Mouse (Mus musculus): ENCODE measurements around the gene Crebbp. TPM values are rescaled to one million over a fixed set of nuclear protein-coding genes. Genes with fewer than 3 reads are reported as not detected.
"Not testable (repeated sequence)": the region's sequence is repeated elsewhere in the genome, so short reads cannot be mapped to it uniquely, and the experiment has no call there.

Gene Crebbp
- 56.9 and 76.8 TPM in 2 replicates for polyA plus RNA-seq (2012; rRNA removed)

GRCm38 (mm10) chr16:4213799-4214551 is at the start of gene Crebbp:
Gene Crebbp, minus strand, starts transcription at chr16:4213997.
- peaks cover 5% of the 10 kb centered on the region for H3K4me1 ChIP-seq (replicated peaks; ENCODE audit: control insufficient read depth, insufficient read depth, low read length)
- H3K36me3 ChIP-seq (ENCODE audit: control insufficient read depth, insufficient read depth, low read length) = no peaks in the 10 kb centered on the region
- DNase-seq = peak; percentile 92
- no peaks in the 10 kb centered on the region for H3K27me3 ChIP-seq (ENCODE audit: control insufficient read depth, insufficient read depth, low read length)
- TF ChIP-seq CTCF (IDR thresholded peaks at IDR 0.05; ENCODE audit: borderline replicate concordance, control insufficient read depth, extremely low read depth, insufficient read depth, low read length, poor library complexity) (peak; percentile 55; the same call in 1 of the 2 replicates), POLR2A (IDR thresholded peaks at IDR 0.05; ENCODE audit: control insufficient read depth, extremely low read depth, insufficient read depth, low read length, poor library complexity) (peak; percentile 36; the same call in 1 of the 2 replicates)
- peak within 1 kb of the TSS; percentile 52; the same call in 1 of the 2 replicates for H3K27ac ChIP-seq (ENCODE audit: control insufficient read depth, insufficient read depth, low read length)
- peak within 1 kb of the TSS; percentile 87 for H3K4me3 ChIP-seq (ENCODE audit: control insufficient read depth, insufficient read depth, low read length)
- 3% methylated on average over 89 of the region's 92 CpGs for WGBS

GRCm38 (mm10) chr16:4263486-4263885 is 49.7 kb upstream of the Crebbp start:
- no peak for TF ChIP-seq CTCF (IDR thresholded peaks at IDR 0.05; ENCODE audit: borderline replicate concordance, control insufficient read depth, extremely low read depth, insufficient read depth, low read length, poor library complexity)
- TF ChIP-seq POLR2A (IDR thresholded peaks at IDR 0.05; ENCODE audit: control insufficient read depth, extremely low read depth, insufficient read depth, low read length, poor library complexity) = no peak
- H3K27ac ChIP-seq (ENCODE audit: control insufficient read depth, insufficient read depth, low read length) = no peak overlapping the region

GRCm38 (mm10) chr16:4257546-4257945 is 43.7 kb upstream of the Crebbp start:
- no peak for DNase-seq
- no peak overlapping the region for H3K4me3 ChIP-seq (ENCODE audit: control insufficient read depth, insufficient read depth, low read length)
- no peak overlapping the region for H3K27ac ChIP-seq (ENCODE audit: control insufficient read depth, insufficient read depth, low read length)
- H3K4me1 ChIP-seq (replicated peaks; ENCODE audit: control insufficient read depth, insufficient read depth, low read length) = no peaks in the 10 kb centered on the region
- no peak for TF ChIP-seq CTCF (IDR thresholded peaks at IDR 0.05; ENCODE audit: borderline replicate concordance, control insufficient read depth, extremely low read depth, insufficient read depth, low read length, poor library complexity)
- TF ChIP-seq POLR2A (IDR thresholded peaks at IDR 0.05; ENCODE audit: control insufficient read depth, extremely low read depth, insufficient read depth, low read length, poor library complexity) = no peak
- H3K27me3 ChIP-seq (ENCODE audit: control insufficient read depth, insufficient read depth, low read length) = no peaks in the 10 kb centered on the region
- 97% methylated on average over 2 of the region's 2 CpGs for WGBS
- H3K36me3 ChIP-seq (ENCODE audit: control insufficient read depth, insufficient read depth, low read length) = no peaks in the 10 kb centered on the region

More at GRCm38 (mm10) chr16:4263486-4263885, 49.7 kb upstream of the Crebbp start:
- Histone ChIP-seq H3K4me1 (replicated peaks; ENCODE audit: control insufficient read depth, insufficient read depth, low read length) (0 out of 2 replicates have a peak, but pooled peaks cover 3% of the 10 kb centered on the region), H3K36me3 (ENCODE audit: control insufficient read depth, insufficient read depth, low read length) (no peaks in the 10 kb centered on the region), H3K4me3 (ENCODE audit: control insufficient read depth, insufficient read depth, low read length) (no peak overlapping the region), H3K27me3 (ENCODE audit: control insufficient read depth, insufficient read depth, low read length) (no peaks in the 10 kb centered on the region)
- no peak for DNase-seq
- 91% methylated on average over 3 of the region's 3 CpGs for WGBS

- no peak overlapping the region for H3K4me3 ChIP-seq (ENCODE audit: control insufficient read depth, insufficient read depth, low read length)
- H3K27me3 ChIP-seq (ENCODE audit: control insufficient read depth, insufficient read depth, low read length) = no peaks in the 10 kb centered on the region
Observed at GRCm38 (mm10) chr16:4248791-4249190, 35.0 kb upstream of the Crebbp start.

GRCm38 (mm10) chr16:4245241-4245640 is 31.4 kb upstream of the Crebbp start:
- not testable (repeated sequence) for H3K4me1 ChIP-seq (replicated peaks; ENCODE audit: control insufficient read depth, insufficient read depth, low read length); H3K4me3 ChIP-seq (ENCODE audit: control insufficient read depth, insufficient read depth, low read length); H3K27ac ChIP-seq (ENCODE audit: control insufficient read depth, insufficient read depth, low read length); H3K27me3 ChIP-seq (ENCODE audit: control insufficient read depth, insufficient read depth, low read length); H3K36me3 ChIP-seq (ENCODE audit: control insufficient read depth, insufficient read depth, low read length); DNase-seq
- WGBS = 100% methylated on average over 1 of the region's 1 CpGs

More at GRCm38 (mm10) chr16:4248791-4249190, 35.0 kb upstream of the Crebbp start:
- no peak for DNase-seq
- Histone ChIP-seq H3K4me1 (replicated peaks; ENCODE audit: control insufficient read depth, insufficient read depth, low read length) (no peaks in the 10 kb centered on the region), H3K36me3 (ENCODE audit: control insufficient read depth, insufficient read depth, low read length) (no peaks in the 10 kb centered on the region), H3K27ac (ENCODE audit: control insufficient read depth, insufficient read depth, low read length) (no peak overlapping the region)
- TF ChIP-seq CTCF (IDR thresholded peaks at IDR 0.05; ENCODE audit: borderline replicate concordance, control insufficient read depth, extremely low read depth, insufficient read depth, low read length, poor library complexity) (no peak), POLR2A (IDR thresholded peaks at IDR 0.05; ENCODE audit: control insufficient read depth, extremely low read depth, insufficient read depth, low read length, poor library complexity) (no peak)
- WGBS = 97% methylated on average over 3 of the region's 3 CpGs

- Histone ChIP-seq H3K27me3 (ENCODE audit: control insufficient read depth, insufficient read depth, low read length) (no peaks in the 10 kb centered on the region), H3K4me3 (ENCODE audit: control insufficient read depth, insufficient read depth, low read length) (no peak overlapping the region), H3K27ac (ENCODE audit: control insufficient read depth, insufficient read depth, low read length) (no peak overlapping the region), H3K36me3 (ENCODE audit: control insufficient read depth, insufficient read depth, low read length) (no peaks in the 10 kb centered on the region), H3K4me1 (replicated peaks; ENCODE audit: control insufficient read depth, insufficient read depth, low read length) (no peaks in the 10 kb centered on the region)
- DNase-seq = no peak
- WGBS = 88% methylated on average over 4 of the region's 4 CpGs
- TF ChIP-seq POLR2A (IDR thresholded peaks at IDR 0.05; ENCODE audit: control insufficient read depth, extremely low read depth, insufficient read depth, low read length, poor library complexity) (no peak), CTCF (IDR thresholded peaks at IDR 0.05; ENCODE audit: borderline replicate concordance, control insufficient read depth, extremely low read depth, insufficient read depth, low read length, poor library complexity) (no peak)
Observed at GRCm38 (mm10) chr16:4236131-4236530, 22.3 kb upstream of the Crebbp start.

Data from thymus, adult 2 months (tissue).